Mouse (Mus musculus) heart, embryonic 15.5 days (tissue): ENCODE data around the gene Fez1. TPM values are rescaled to one million over a fixed set of nuclear protein-coding genes. Genes with fewer than 3 reads are reported as not detected.

Experiments used
- polyA plus RNA-seq: library from polyadenylated mRNA; unstranded; fragments of >200 nt; fragmentation: Nextera tagmentation; extraction: Ambion mirVana; gene quantifications from 2 replicates; pipeline ENCODE4 v1.2.1, GENCODE M21; 2015

Gene Fez1
- polyA plus RNA-seq, 1 experiment from 2014 or later, result 1.9 TPM

Other genes starting within 250 kb of the Fez1 start
- gene Gm17689, start 239.2 kb upstream of the Fez1 start, polyA plus RNA-seq, result not detected in 2 replicates
- gene A630095E13Rik, start 178.5 kb upstream of the Fez1 start, polyA plus RNA-seq, result not detected in 2 replicates
- gene Acrv1, start 128.6 kb upstream of the Fez1 start, polyA plus RNA-seq, result not detected in 2 replicates
- 18.3 and 19.9 TPM in 2 replicates for gene Chek1, start 94.8 kb upstream of the Fez1 start, polyA plus RNA-seq
- gene Stt3a, start 54.2 kb upstream of the Fez1 start, polyA plus RNA-seq, result 129 and 142 TPM in 2 replicates
- 68.3 and 74.7 TPM in 2 replicates for gene Ei24, start 24.5 kb upstream of the Fez1 start, polyA plus RNA-seq